Mouse (Mus musculus): ENCODE data around the gene Hemk1.

- 0 out of 2 replicates have a peak, but pooled peaks have one; percentile 11 for TF ChIP-seq CTCF (IDR thresholded peaks at IDR 0.05; ENCODE audit: borderline replicate concordance, insufficient read depth, low read length)
- TF ChIP-seq POLR2A (IDR thresholded peaks at IDR 0.05; ENCODE audit: low read depth, low read length), result no peak
These were observed 30.9 kb downstream of the Hemk1 start for GRCm38 (mm10) chr9:107307099-107307872.

Data from embryonic fibroblast, embryonic 13.5 days (primary cell).